Mouse (Mus musculus): Measurements from ENCODE around the gene Megf8. TPM values are rescaled to one million over a fixed set of nuclear protein-coding genes. Genes with fewer than 3 reads are reported as not detected.

Gene Megf8
- polyA plus RNA-seq, 1 experiment = 69.3 TPM

DNA sequence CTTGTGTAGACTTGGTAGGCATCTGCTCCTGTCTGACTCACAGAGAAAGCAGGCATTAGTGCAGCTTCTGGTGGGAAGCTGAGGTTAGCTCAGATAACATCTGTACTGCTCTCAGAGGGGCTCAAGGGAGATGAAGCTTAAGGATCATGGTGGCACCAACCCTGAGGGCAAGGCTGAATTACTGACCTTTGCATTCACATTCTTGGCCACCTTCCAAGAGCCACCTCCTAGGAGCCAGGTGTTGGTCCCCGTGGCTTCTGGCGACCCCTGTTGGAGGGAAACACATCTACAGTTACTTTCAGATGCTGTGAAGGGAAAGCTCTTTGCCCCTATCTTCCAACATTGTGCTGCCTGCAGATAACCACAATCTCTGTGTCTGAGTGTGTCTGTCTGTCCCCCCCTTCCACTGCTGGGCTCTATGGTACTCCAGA, 85.7 kb downstream of the Megf8 start:
- H3K4me3 ChIP-seq (ENCODE audit: insufficient read depth, low read length) = no peak overlapping the region
- H3K27ac ChIP-seq (ENCODE audit: insufficient read depth, low read length) = no peak overlapping the region
- TF ChIP-seq CTCF (IDR thresholded peaks at IDR 0.05; ENCODE audit: extremely low read depth, insufficient read depth, low read length) (peak; percentile 51), POLR2A (IDR thresholded peaks at IDR 0.05; ENCODE audit: extremely low read depth, insufficient read depth, low read length) (no peak)
- no peaks in the 10 kb centered on the region for H3K4me1 ChIP-seq (ENCODE audit: control insufficient read depth, insufficient read depth, low read length)

DNA sequence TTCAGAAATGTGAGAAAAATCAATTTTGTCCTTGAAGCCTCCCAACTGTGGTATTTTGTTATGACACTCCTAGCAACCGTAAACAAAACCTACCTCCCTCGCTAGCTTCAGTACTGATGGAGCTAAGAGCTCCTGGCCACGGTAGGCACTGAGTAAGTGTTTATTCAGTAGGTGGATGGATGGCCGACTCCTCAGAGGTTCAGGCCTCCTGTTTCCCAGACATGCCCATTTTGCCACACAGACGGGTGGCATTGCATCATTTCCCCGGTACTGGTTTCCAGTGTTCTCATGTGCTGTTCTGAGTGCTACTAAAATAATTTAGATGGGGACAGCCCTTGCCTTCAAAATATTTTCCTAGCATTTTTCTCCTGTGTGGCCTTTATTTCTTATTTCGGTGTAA, 89.5 kb downstream of the Megf8 start:
- H3K27ac ChIP-seq (ENCODE audit: insufficient read depth, low read length) = no peak overlapping the region
- no peak overlapping the region for H3K4me3 ChIP-seq (ENCODE audit: insufficient read depth, low read length)
- TF ChIP-seq CTCF (IDR thresholded peaks at IDR 0.05; ENCODE audit: extremely low read depth, insufficient read depth, low read length) (no peak), POLR2A (IDR thresholded peaks at IDR 0.05; ENCODE audit: extremely low read depth, insufficient read depth, low read length) (no peak)
- H3K4me1 ChIP-seq (ENCODE audit: control insufficient read depth, insufficient read depth, low read length) = no peaks in the 10 kb centered on the region

DNA sequence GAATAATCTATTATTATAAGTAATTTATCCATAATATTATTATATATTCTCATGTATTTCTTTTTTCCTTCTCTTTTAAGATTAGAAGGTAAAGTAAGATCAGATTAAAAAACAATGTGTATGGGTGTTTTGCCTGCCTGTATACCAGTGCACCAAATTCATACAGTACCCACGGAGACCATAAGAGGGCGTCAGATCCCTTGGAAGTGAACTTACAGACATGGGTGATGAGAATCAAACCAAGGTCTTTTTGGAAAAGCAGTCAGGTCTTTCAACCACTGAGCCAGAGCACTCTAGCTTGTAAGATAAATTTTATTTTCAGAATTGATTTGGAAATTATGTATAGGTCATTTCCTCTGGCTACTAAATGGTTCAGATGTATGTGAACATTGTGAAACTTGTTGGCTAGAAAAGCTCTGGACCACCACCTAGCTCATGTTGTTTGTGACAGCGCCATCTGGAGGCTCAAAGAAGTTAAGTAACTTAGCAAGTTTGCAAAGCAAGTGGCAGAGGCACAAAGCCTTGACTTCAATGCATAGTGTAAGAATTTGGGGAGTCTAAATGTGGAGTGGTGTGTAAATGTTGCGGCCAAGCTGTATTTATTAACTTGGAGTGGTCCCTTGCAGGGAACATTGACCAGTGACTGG, 92.3 kb downstream of the Megf8 start:
- H3K4me1 ChIP-seq (ENCODE audit: control insufficient read depth, insufficient read depth, low read length) = no peaks in the 10 kb centered on the region
- no peak overlapping the region for H3K27ac ChIP-seq (ENCODE audit: insufficient read depth, low read length)
- no peak overlapping the region for H3K4me3 ChIP-seq (ENCODE audit: insufficient read depth, low read length)
- TF ChIP-seq POLR2A (IDR thresholded peaks at IDR 0.05; ENCODE audit: extremely low read depth, insufficient read depth, low read length) (no peak), CTCF (IDR thresholded peaks at IDR 0.05; ENCODE audit: extremely low read depth, insufficient read depth, low read length) (peak; percentile 43)

DNA sequence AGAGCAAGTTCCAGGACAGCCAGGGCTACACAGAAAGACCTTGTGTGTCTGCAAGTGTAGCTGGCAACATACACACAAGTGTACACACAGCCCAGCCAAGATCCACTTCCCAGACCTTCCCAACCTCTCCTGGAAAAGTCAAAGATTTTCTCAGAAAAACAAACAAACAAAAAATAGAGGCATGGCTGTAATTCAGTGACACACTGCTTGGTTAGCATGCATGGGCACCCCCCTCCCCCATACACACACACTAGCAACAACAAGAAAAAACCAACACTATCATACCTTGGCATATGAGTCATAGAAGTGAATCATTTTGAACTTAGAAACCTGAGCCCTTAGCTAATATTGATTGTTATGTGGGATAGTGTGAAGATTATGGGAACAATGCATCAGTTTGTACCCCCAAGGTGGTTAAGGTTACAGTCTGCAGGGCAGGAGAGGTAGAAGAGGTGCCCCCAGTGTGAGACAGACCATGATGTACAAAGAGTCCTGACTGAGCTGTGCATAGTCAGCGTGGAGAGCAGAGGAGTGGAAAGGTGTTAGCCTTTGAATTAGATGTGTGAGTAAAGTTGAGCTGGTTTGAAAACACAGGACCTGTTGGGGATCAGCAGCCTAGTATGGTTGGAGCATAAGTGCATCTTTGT, 94.1 kb downstream of the Megf8 start:
- H3K4me3 ChIP-seq (ENCODE audit: insufficient read depth, low read length) = no peak overlapping the region
- no peaks in the 10 kb centered on the region for H3K4me1 ChIP-seq (ENCODE audit: control insufficient read depth, insufficient read depth, low read length)
- TF ChIP-seq POLR2A (IDR thresholded peaks at IDR 0.05; ENCODE audit: extremely low read depth, insufficient read depth, low read length) = no peak
- TF ChIP-seq CTCF (IDR thresholded peaks at IDR 0.05; ENCODE audit: extremely low read depth, insufficient read depth, low read length) = no peak
- H3K27ac ChIP-seq (ENCODE audit: insufficient read depth, low read length) = no peak overlapping the region

DNA sequence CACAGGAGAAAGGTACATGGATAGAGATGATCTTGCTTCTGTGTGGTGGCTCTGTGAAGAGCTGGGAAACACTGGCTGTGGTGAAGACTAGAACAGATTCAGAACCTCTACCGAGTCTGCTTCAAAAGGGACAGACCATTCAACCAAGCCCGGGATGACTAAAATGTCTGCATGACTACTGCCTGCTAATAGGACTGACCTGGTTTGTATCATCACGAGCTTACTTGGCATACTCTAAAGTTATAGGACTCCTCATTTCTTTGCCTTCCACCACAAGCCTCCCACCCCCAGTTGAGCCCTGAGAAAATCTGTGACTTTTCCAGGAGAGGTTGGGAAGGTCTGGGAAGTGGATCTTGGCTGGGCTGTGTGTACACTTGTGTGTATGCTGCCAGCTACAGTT, 94.9 kb downstream of the Megf8 start:
- H3K4me1 ChIP-seq (ENCODE audit: control insufficient read depth, insufficient read depth, low read length) = no peaks in the 10 kb centered on the region
- TF ChIP-seq CTCF (IDR thresholded peaks at IDR 0.05; ENCODE audit: extremely low read depth, insufficient read depth, low read length) = no peak
- TF ChIP-seq POLR2A (IDR thresholded peaks at IDR 0.05; ENCODE audit: extremely low read depth, insufficient read depth, low read length) = no peak

GRCm38 (mm10) chr7:25412833-25413441, 96.0 kb downstream of the Megf8 start, which contains the start of gene Cxcl17:
Cxcl17 (minus strand) TSS chr7:25412886.
- peak within 1 kb of the TSS; percentile 30; the same call in 1 of the 2 replicates for H3K27ac ChIP-seq (ENCODE audit: insufficient read depth, low read length)
- H3K4me1 ChIP-seq (ENCODE audit: control insufficient read depth, insufficient read depth, low read length) = no peaks in the 10 kb centered on the region
- no peak within 1 kb of the TSS for H3K4me3 ChIP-seq (ENCODE audit: insufficient read depth, low read length)
- TF ChIP-seq CTCF (IDR thresholded peaks at IDR 0.05; ENCODE audit: extremely low read depth, insufficient read depth, low read length) (no peak), POLR2A (IDR thresholded peaks at IDR 0.05; ENCODE audit: extremely low read depth, insufficient read depth, low read length) (no peak)

More for the DNA sequence above, 94.9 kb downstream of the Megf8 start:
- Histone ChIP-seq H3K4me3 (ENCODE audit: insufficient read depth, low read length) (no peak overlapping the region), H3K27ac (ENCODE audit: insufficient read depth, low read length) (no peak overlapping the region)

Other genes with a start within 250 kb of the Megf8 start
- 191 and 201 TPM in 2 replicates for gene Grik5, start 244.8 kb upstream of the Megf8 start, polyA plus RNA-seq (2012; rRNA removed)
- 36.6 and 39.2 TPM in 2 replicates for gene Zfp574, start 244.6 kb upstream of the Megf8 start, polyA plus RNA-seq (2012; rRNA removed)
- 10.5 and 10.7 TPM in 2 replicates for gene Pou2f2, start 137.4 kb upstream of the Megf8 start, polyA plus RNA-seq (2012; rRNA removed)
- 22.7 and 25.7 TPM in 2 replicates for gene Dedd2, start 96.5 kb upstream of the Megf8 start, polyA plus RNA-seq (2012; rRNA removed)
- gene Zfp526, start 95.7 kb upstream of the Megf8 start, polyA plus RNA-seq (2012; rRNA removed) = 7.4 and 8.0 TPM in 2 replicates
- 287 and 292 TPM in 2 replicates for gene Gsk3a, start 79.3 kb upstream of the Megf8 start, polyA plus RNA-seq (2012; rRNA removed)
- 47.2 and 48.6 TPM in 2 replicates for gene Erf, start 66.4 kb upstream of the Megf8 start, polyA plus RNA-seq (2012; rRNA removed)
- 89.6 and 94.1 TPM in 2 replicates for gene Cic, start 49.5 kb upstream of the Megf8 start, polyA plus RNA-seq (2012; rRNA removed)
- gene Pafah1b3, start 19.2 kb upstream of the Megf8 start, polyA plus RNA-seq (2012; rRNA removed) = 20.5 and 24.5 TPM in 2 replicates
- 0.08 and 0.13 TPM in 2 replicates for gene Prr19, start 15.8 kb upstream of the Megf8 start, polyA plus RNA-seq (2012; rRNA removed)
- 116 and 129 TPM in 2 replicates for gene Tmem145, start 11.1 kb upstream of the Megf8 start, polyA plus RNA-seq (2012; rRNA removed)
- not detected in 2 replicates for gene Cnfn, start 52.6 kb downstream of the Megf8 start, polyA plus RNA-seq (2012; rRNA removed)
- 8.0 and 9.1 TPM in 2 replicates for gene Lipe, start 81.5 kb downstream of the Megf8 start, polyA plus RNA-seq (2012; rRNA removed)
- not detected in 2 replicates for gene Cxcl17, start 95.7 kb downstream of the Megf8 start, polyA plus RNA-seq (2012; rRNA removed)
- gene Ceacam1, start 160.4 kb downstream of the Megf8 start, polyA plus RNA-seq (2012; rRNA removed) = 4.7 and 5.1 TPM in 2 replicates
- 0.27 and 0.38 TPM in 2 replicates for gene Ceacam2, start 222.7 kb downstream of the Megf8 start, polyA plus RNA-seq (2012; rRNA removed)